Mouse (Mus musculus): ENCODE measurements around the gene Fam3b.

DNA sequence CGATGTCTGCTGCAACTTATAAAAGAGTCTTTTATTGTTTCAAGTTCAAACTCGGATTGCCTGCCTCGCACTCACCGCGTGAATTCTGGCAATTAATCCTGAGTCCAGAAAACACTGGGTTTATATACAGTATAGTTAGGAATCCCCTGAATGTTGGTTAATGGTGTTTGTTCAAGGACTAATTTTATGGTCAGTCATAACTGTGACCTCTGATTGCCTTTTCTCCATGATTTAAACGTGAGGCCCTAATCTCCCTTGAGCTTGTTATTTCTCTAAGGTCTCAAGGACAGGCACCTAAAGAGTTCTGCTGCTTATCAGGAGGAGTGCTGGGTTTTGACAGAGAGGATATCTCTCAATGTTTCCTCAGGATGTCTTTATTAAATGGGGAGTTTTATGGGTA, 7.4 kb upstream of the Fam3b start:
- TF ChIP-seq MAX (IDR thresholded peaks at IDR 0.05) (no peak), CTCF (IDR thresholded peaks at IDR 0.05; ENCODE audit: control insufficient read depth, insufficient read depth, insufficient read length) (no peak)

All from C2C12 (cell line).